Mouse (Mus musculus) embryo, embryonic 10.5 days (tissue): ENCODE results near the gene Unc45b.
"Not testable (repeated sequence)": the region's sequence is repeated elsewhere in the genome, so short reads cannot be mapped to it uniquely, and the experiment has no call there.

Source experiments
- DNase-seq: peaks from one replicate; pipeline ENCODE4 v3.0.0-alpha.2; 2015; ENCODE audit warnings: low spot score

Unc45b gene

GRCm38 (mm10) chr11:82947457-82947856 lies 37.1 kb downstream of the Unc45b start:
- no peak for DNase-seq

GRCm38 (mm10) chr11:82949036-82949435 lies 38.7 kb downstream of the Unc45b start:
- DNase-seq = no peak

- DNase-seq = no peak
Observed at GRCm38 (mm10) chr11:82950736-82951481, 40.6 kb downstream of the Unc45b start, which contains the start of gene Slfn5. Gene Slfn5 (plus strand): TSS chr11:82951349.

- no peak for DNase-seq
Observed at GRCm38 (mm10) chr11:82951865-82952611, 41.7 kb downstream of the Unc45b start.

GRCm38 (mm10) chr11:82952612-82953542 lies 42.5 kb downstream of the Unc45b start:
- DNase-seq = no peak

- DNase-seq = no peak
Observed at GRCm38 (mm10) chr11:82954631-82955030, 44.3 kb downstream of the Unc45b start.

- DNase-seq = no peak
Observed at GRCm38 (mm10) chr11:82956925-82957324, 46.6 kb downstream of the Unc45b start.

GRCm38 (mm10) chr11:82959613-82960012 lies 49.3 kb downstream of the Unc45b start:
- DNase-seq = peak; percentile 62

GRCm38 (mm10) chr11:82961743-82962142 lies 51.4 kb downstream of the Unc45b start:
- no peak for DNase-seq

- no peak for DNase-seq
Observed at GRCm38 (mm10) chr11:82962215-82962614, 51.9 kb downstream of the Unc45b start.

GRCm38 (mm10) chr11:82970712-82971589 lies 60.6 kb downstream of the Unc45b start:
- DNase-seq = peak; percentile 78

- DNase-seq = no peak
Observed at GRCm38 (mm10) chr11:82971590-82971974, 61.2 kb downstream of the Unc45b start.

- no peak for DNase-seq
Observed at GRCm38 (mm10) chr11:82973916-82974315, 63.6 kb downstream of the Unc45b start.

- DNase-seq = not testable (repeated sequence)
Observed at GRCm38 (mm10) chr11:82982409-82982808, 72.1 kb downstream of the Unc45b start.

- no peak for DNase-seq
Observed at GRCm38 (mm10) chr11:82983193-82983592, 72.8 kb downstream of the Unc45b start.

- no peak for DNase-seq
Observed at GRCm38 (mm10) chr11:82987621-82988020, 77.3 kb downstream of the Unc45b start.

- peak; percentile 49 for DNase-seq
Observed at GRCm38 (mm10) chr11:82989357-82989756, 79.0 kb downstream of the Unc45b start.

- DNase-seq = peak; percentile 77
Observed at GRCm38 (mm10) chr11:82990612-82991385, 80.4 kb downstream of the Unc45b start.

- peak; percentile 55 for DNase-seq
Observed at GRCm38 (mm10) chr11:82991469-82992166, 81.3 kb downstream of the Unc45b start, which contains the start of gene Slfn9. Gene Slfn9 (minus strand): TSS chr11:82991830.
